Mouse (Mus musculus) c-Kit-positive CD71-positive TER-119-positive erythroid progenitor cells, embryonic 14.5 days (primary cell): ENCODE data around the gene Snrnp35.

Experiments used
- DNase-seq: peaks from one replicate; pipeline ENCODE4 v3.0.0-alpha.2; 2013; ENCODE audit warnings: low spot score

Gene Snrnp35

GRCm38 (mm10) chr5:124538813-124539792 lies 56.2 kb downstream of the Snrnp35 start:
- DNase-seq = peak; percentile 60

- DNase-seq = no peak
Observed at GRCm38 (mm10) chr5:124539905-124540304, 57.0 kb downstream of the Snrnp35 start.

GRCm38 (mm10) chr5:124540383-124540786 lies 57.5 kb downstream of the Snrnp35 start, which contains the start of gene Tmed2:
Gene Tmed2, plus strand, starts transcription at chr5:124540695.
- DNase-seq = peak; percentile 90
